Mouse (Mus musculus): ENCODE measurements around the gene Cadps.

- TF ChIP-seq CTCF (IDR thresholded peaks at IDR 0.05; ENCODE audit: extremely low read depth, insufficient read depth, low read length) (no peak), POLR2A (IDR thresholded peaks at IDR 0.05; ENCODE audit: extremely low read depth, insufficient read depth, low read length) (no peak)
Measured at GRCm38 (mm10) chr14:12768870-12769269, 54.0 kb downstream of the Cadps start.
